Mouse (Mus musculus) midbrain, embryonic 13.5 days (tissue): ENCODE measurements around the gene Obscn. TPM values are rescaled to one million over a fixed set of nuclear protein-coding genes. Genes with fewer than 3 reads are reported as not detected.
A peak's percentile ranks its signal among the peaks of the same experiment; 100 is the strongest.
"Not testable (repeated sequence)": the region's sequence is repeated elsewhere in the genome, so short reads cannot be mapped to it uniquely, and the experiment has no call there.

Experiments
- ATAC-seq: fragments of 200-750 bp; cut with Nextera tagmentation; 2 replicates; pipeline ENCODE4 v1.8.0; 2017; ENCODE audit warnings: mild to moderate bottlenecking, moderate TSS enrichment, moderate library complexity
- H3K27ac ChIP-seq: fragments of 300-500 bp; sonication (generic); 2 replicates; pipeline ENCODE4 v1.5.1; 2015; ENCODE audit warnings: inconsistent platforms, mild to moderate bottlenecking, moderate library complexity
- H3K27me3 ChIP-seq: fragments of 300-500 bp; sonication (generic); 2 replicates; pipeline ENCODE4 v1.6.1; 2015; ENCODE audit warnings: mild to moderate bottlenecking, inconsistent platforms
- H3K36me3 ChIP-seq: fragments of 300-500 bp; sonication (generic); 2 replicates; pipeline ENCODE4 v1.6.1; 2015; ENCODE audit warnings: mild to moderate bottlenecking, inconsistent platforms
- H3K4me1 ChIP-seq: fragments of 300-500 bp; sonication (generic); replicated peaks from 2 replicates; pipeline ENCODE4 v1.6.1; 2015; ENCODE audit warnings: inconsistent platforms
- H3K4me2 ChIP-seq: fragments of 300-500 bp; sonication (generic); replicated peaks from 2 replicates; pipeline ENCODE4 v1.6.1; 2015; ENCODE audit warnings: moderate library complexity, mild to moderate bottlenecking, inconsistent platforms
- H3K4me3 ChIP-seq: fragments of 300-500 bp; sonication (generic); replicated peaks from 2 replicates; pipeline ENCODE4 v1.5.1; 2015; ENCODE audit warnings: mild to moderate bottlenecking, inconsistent platforms
- H3K9ac ChIP-seq: fragments of 300-500 bp; sonication (generic); replicated peaks from 2 replicates; pipeline ENCODE4 v1.6.1; 2015; ENCODE audit warnings: mild to moderate bottlenecking, inconsistent platforms
- H3K9me3 ChIP-seq: fragments of 300-500 bp; sonication (generic); 2 replicates; pipeline ENCODE4 v1.6.1; 2016; ENCODE audit warnings: mild to moderate bottlenecking, inconsistent platforms
- WGBS: fragments of 180-500 bp; shearing (Covaris S2); methylation state at CpG from one replicate; pipeline ENCODE4 v1.1.7; 2015; 5-methylcytosine and 5-hydroxymethylcytosine counted together
- polyA plus RNA-seq: library from polyadenylated mRNA; unstranded; fragments of >200 nt; fragmentation: Nextera tagmentation; extraction: Ambion mirVana; gene quantifications from 2 replicates; pipeline ENCODE4 v1.2.1, GENCODE M21; 2015

The Obscn gene
- polyA plus RNA-seq, 1 experiment from 2014 or later, result 0.08 TPM

DNA sequence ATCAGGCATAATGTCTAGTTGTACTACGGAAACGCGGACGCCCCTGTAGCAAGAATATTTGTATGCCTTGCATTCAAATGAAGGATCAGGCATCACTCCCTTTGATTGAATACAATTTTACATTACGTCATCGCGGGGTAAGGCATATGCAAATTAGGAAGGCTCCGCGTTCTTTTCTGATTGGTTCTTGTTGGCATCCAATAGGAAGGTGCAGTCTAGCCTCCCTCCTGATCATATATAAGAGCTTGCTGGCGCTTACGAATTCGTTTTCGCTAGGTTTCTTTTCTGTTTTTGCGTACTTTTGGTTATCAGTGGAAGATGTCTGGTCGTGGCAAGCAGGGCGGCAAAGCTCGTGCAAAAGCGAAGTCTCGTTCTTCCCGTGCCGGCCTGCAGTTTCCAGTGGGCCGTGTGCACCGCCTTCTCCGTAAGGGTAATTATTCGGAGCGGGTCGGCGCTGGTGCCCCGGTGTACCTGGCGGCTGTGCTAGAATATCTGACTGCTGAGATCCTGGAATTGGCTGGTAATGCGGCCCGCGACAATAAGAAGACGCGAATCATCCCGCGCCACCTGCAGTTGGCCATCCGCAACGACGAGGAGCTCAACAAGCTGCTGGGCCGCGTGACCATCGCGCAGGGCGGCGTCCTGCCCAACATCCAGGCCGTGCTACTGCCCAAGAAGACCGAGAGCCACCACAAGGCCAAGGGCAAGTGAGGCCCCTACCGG lies 181.6 kb downstream of the Obscn start, which contains the start of the genes Hist3h2a and Trim17:
TSS of gene Hist3h2a (plus strand) at position 266 of the 723 bp plus-strand sequence.
TSS of gene Trim17 (plus strand) at position 266 of the 723 bp plus-strand sequence.
- H3K9ac ChIP-seq, result peak within 1 kb of the TSS; percentile 97
- H3K4me1 ChIP-seq, result peaks cover 66% of the 10 kb centered on the region
- WGBS, result under 1% methylated on average over 49 of the region's 49 CpGs
- H3K27me3 ChIP-seq, result no peaks in the 10 kb centered on the region
- peaks cover 9% of the 10 kb centered on the region for H3K36me3 ChIP-seq
- peak within 1 kb of the TSS; percentile 87 for H3K4me3 ChIP-seq
- ATAC-seq, result peak; percentile 84
- H3K4me2 ChIP-seq, result peak within 1 kb of the TSS; percentile 90
- H3K27ac ChIP-seq, result peak within 1 kb of the TSS; percentile 100
- H3K9me3 ChIP-seq, result no peaks in the 10 kb centered on the region

DNA sequence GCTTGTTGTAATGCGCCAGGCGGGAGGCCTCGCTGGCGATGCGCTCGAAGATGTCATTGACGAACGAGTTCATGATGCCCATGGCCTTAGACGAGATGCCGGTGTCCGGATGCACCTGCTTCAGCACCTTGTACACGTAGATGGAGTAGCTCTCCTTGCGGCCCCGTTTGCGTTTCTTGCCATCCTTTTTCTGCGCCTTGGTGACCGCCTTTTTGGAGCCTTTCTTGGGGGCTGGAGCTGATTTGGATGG lies 182.1 kb downstream of the Obscn start:
- not testable (repeated sequence) for H3K9me3 ChIP-seq
- peak; percentile 39; the same call in 1 of the 2 replicates for ATAC-seq
- H3K4me3 ChIP-seq, result peak overlapping the region; percentile 87

GRCm38 (mm10) chr11:58953351-58954169 lies 182.6 kb downstream of the Obscn start:
- ATAC-seq, result peak; percentile 18
- WGBS, result under 1% methylated on average over 33 of the region's 33 CpGs
- peak overlapping the region; percentile 100 for H3K27ac ChIP-seq

More for the DNA sequence above, 182.1 kb downstream of the Obscn start:
- WGBS, result under 1% methylated on average over 17 of the region's 17 CpGs
- Histone ChIP-seq H3K4me2 (peak overlapping the region; percentile 90), H3K4me1 (peaks cover 61% of the 10 kb centered on the region), H3K27ac (peak overlapping the region; percentile 100), H3K9ac (peak overlapping the region; percentile 97)
- H3K36me3 ChIP-seq, H3K27me3 ChIP-seq: not testable (repeated sequence)

DNA sequence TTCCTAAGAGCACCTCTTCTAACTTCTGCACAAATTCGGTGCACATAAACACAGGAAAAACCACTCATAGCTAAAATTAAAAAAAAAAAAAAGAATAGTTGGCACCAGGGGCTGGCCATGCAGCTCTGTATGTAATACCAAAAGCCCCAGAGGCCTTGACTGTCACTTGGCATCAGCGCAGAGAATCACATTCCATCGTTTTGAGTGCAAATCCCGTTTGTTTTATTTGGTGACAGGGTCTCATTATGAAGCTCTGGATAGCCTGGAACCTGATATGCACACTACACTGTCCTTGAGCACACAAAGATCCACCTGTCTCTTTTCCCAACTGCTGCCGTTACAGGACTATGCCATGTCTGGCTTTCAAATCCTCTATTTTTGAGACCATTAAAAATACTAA lies 185.0 kb downstream of the Obscn start:
- H3K4me2 ChIP-seq, result peak overlapping the region; percentile 69
- no peak for ATAC-seq
- peak overlapping the region; percentile 67 for H3K4me3 ChIP-seq
- H3K36me3 ChIP-seq, result no peaks in the 10 kb centered on the region
- peak overlapping the region; percentile 99 for H3K27ac ChIP-seq
- H3K9me3 ChIP-seq, result no peaks in the 10 kb centered on the region
- H3K9ac ChIP-seq, result peak overlapping the region; percentile 97
- H3K4me1 ChIP-seq, result peaks cover 41% of the 10 kb centered on the region
- 64% methylated on average over 5 of the region's 5 CpGs for WGBS
- no peaks in the 10 kb centered on the region for H3K27me3 ChIP-seq

More at GRCm38 (mm10) chr11:58953351-58954169, 182.6 kb downstream of the Obscn start:
- Histone ChIP-seq H3K9ac (peak overlapping the region; percentile 97), H3K4me2 (peak overlapping the region; percentile 90), H3K9me3 (no peaks in the 10 kb centered on the region), H3K4me1 (peaks cover 56% of the 10 kb centered on the region), H3K36me3 (peaks cover 9% of the 10 kb centered on the region), H3K27me3 (no peaks in the 10 kb centered on the region), H3K4me3 (peak overlapping the region; percentile 87)

DNA sequence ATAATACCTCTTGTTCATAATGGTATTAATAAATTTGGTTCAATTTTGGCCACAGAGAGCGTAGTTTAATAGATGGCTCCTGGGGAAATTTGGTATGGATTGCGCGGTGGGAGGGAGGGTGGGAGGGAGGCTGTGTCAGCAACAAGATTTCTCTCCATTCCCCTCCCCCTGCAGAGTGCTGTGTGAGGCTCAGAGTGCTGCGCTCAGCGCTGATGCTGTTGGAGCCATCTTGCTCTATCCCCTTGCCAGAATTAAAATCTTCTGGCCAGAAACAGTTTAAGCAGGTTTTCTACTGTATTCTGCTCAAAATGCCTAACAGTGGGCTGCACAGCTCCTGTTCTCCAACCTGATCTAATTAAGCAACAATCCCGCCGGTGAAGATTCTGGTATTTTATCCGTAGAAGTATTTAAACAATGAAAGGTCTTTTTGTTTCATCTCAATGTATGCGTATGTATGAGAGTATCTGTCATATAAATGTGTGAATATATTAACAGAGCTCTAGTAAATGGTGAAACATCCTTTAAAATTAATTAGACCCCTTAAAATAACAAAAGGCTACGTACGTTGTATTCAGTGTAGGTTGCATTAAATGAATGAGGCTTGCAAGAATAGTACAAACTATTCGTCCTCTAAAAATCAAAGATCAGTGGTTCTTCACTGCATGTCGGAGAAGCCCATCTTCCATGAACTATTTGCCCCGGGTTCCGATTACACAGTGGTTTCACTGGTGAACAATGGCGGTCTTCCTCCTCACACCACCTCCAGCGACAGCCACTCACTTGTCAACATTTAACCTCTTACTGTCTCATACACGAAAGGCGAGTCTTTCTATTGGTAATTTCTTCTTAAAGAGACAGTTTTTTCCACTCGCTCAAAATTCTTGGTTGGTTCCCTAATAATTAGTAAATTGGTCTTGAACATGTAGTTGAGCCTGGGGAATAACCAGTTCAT lies 186.4 kb downstream of the Obscn start:
- whole genome bisulfite sequencing, result 1% methylated on average over 20 of the region's 20 CpGs
- Histone ChIP-seq H3K4me3 (peak overlapping the region; percentile 67), H3K36me3 (no peaks in the 10 kb centered on the region), H3K4me2 (peak overlapping the region; percentile 69), H3K4me1 (peaks cover 35% of the 10 kb centered on the region), H3K27ac (peak overlapping the region; percentile 99), H3K27me3 (no peaks in the 10 kb centered on the region), H3K9me3 (no peaks in the 10 kb centered on the region), H3K9ac (peak overlapping the region; percentile 97)
- peak; percentile 60 for ATAC-seq

DNA sequence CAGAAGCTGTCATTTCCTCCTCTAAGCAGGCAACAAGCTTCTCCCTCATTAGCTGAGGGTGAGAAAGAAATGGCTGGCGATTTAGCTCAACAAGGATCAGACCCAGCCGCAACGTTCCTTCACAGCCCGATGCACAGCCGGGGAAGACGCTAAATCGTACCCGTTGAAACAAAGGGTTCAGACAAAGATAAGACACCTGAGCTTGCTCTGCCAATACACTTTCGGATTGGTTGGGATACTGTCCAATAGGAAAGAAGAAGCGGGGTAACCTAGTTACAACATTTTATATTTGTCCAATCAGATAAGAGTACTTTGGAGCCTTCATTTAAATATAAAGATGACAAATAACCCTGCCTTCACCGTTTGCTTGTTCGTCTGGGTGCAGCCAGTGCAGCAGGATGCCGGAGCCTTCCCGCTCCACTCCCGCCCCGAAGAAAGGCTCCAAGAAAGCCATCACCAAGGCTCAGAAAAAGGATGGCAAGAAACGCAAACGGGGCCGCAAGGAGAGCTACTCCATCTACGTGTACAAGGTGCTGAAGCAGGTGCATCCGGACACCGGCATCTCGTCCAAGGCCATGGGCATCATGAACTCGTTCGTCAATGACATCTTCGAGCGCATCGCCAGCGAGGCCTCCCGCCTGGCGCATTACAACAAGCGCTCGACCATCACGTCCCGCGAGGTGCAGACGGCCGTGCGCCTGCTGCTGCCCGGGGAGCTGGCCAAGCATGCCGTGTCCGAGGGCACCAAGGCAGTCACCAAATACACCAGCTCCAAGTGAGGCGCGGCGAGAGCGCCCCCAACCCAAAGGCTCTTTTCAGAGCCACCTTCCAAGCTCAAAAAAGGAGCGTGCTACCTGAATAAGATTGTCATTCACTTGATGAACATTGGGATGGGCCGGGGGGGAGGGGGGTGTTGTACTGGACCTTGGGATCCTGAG lies 187.4 kb downstream of the Obscn start, which contains the start of gene Hist3h2ba:
TSS of gene Hist3h2ba (plus strand) at position 379 of the 938 bp plus-strand sequence.
- peak within 1 kb of the TSS; percentile 97 for H3K9ac ChIP-seq
- 1% methylated on average over 48 of the region's 48 CpGs for WGBS
- H3K4me2 ChIP-seq, result peak within 1 kb of the TSS; percentile 69
- H3K9me3 ChIP-seq, result no peaks in the 10 kb centered on the region
- H3K36me3 ChIP-seq, result no peaks in the 10 kb centered on the region
- peak within 1 kb of the TSS; percentile 67 for H3K4me3 ChIP-seq
- ATAC-seq, result peak; percentile 95
- H3K27me3 ChIP-seq, result peaks cover 2% of the 10 kb centered on the region; the same call in 1 of the 2 replicates
- peaks cover 35% of the 10 kb centered on the region for H3K4me1 ChIP-seq
- H3K27ac ChIP-seq, result peak within 1 kb of the TSS; percentile 99

DNA sequence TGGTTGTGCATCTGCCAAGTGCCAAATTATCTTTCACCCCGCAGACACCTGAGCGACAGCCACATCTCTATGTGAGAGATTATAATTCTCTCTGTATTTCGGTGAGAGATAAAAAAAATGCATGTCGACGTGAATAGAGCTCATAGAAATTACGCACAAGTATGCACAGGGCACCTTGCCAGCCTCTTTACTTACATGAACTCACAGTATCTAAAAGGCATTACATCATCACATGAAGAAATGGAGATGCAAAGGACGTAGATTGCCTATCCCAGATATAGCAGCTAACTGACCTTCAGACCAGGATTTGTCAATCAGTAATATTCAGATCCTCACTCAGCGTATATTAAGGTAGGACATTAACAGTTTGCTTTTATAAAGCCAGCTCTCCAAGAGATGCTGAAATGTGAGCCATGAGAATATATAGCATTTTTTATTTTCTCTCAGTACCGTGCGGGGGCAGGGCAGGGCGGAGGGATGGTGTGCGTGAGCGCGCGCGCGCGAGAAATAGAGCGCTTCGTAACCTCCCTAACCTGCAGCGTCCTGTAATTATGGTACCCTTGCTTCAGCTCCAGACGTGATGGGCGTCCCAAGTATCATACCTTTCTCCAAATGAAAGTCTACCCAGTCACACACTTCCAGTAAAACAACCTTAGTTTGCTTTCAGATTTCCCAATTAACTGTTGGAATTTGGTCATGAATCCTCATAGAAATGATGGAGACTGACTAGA lies 188.2 kb downstream of the Obscn start:
- Histone ChIP-seq H3K36me3 (no peaks in the 10 kb centered on the region), H3K27ac (peak overlapping the region; percentile 99), H3K4me3 (peak overlapping the region; percentile 67), H3K9me3 (no peaks in the 10 kb centered on the region), H3K4me1 (peaks cover 34% of the 10 kb centered on the region), H3K27me3 (peaks cover 2% of the 10 kb centered on the region; the same call in 1 of the 2 replicates), H3K9ac (peak overlapping the region; percentile 84), H3K4me2 (peak overlapping the region; percentile 69)
- ATAC-seq, result peak; percentile 78
- 13% methylated on average over 23 of the region's 23 CpGs for WGBS

DNA sequence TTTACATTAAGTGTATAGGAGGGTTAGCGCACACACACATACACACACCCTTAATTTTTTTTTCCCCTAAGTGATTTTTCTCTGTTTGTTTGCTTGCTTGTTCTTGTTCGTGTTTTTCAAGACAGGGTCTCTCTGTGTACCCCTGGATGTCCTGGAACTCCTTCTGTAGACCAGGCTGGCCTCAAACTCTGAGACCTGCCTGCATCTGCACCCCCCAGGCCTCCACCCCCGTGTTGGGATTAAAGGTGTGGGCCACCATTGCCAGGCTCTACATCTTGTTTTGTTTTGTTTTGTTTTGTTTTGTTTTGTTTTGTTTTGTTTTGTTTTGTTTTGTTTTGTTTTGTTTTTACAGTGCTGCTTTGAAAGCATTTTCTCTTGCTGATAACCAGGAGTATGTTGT lies 188.9 kb downstream of the Obscn start:
- Histone ChIP-seq H3K36me3 (no peaks in the 10 kb centered on the region), H3K9ac (peak overlapping the region; percentile 84; the same call in 1 of the 2 replicates), H3K4me2 (peak overlapping the region; percentile 69), H3K27me3 (peaks cover 2% of the 10 kb centered on the region; the same call in 1 of the 2 replicates), H3K4me1 (peaks cover 30% of the 10 kb centered on the region), H3K9me3 (no peaks in the 10 kb centered on the region), H3K27ac (peak overlapping the region; percentile 99), H3K4me3 (peak overlapping the region; percentile 67; the same call in 1 of the 2 replicates)
- ATAC-seq, result no peak
- WGBS, result 86% methylated on average over 3 of the region's 3 CpGs
